Mouse (Mus musculus) adrenal gland, postnatal 14 days (tissue): ENCODE results near the gene Bola1. TPM values are rescaled to one million over a fixed set of nuclear protein-coding genes. Genes with fewer than 3 reads are reported as not detected.

Source experiments
- DNase-seq: peaks from one replicate; pipeline ENCODE4 v3.0.0; 2021; ENCODE audit warnings: mixed read lengths
- microRNA-seq, 2 experiments: library from miRNA; unstranded; fragments of <30 nt; microRNA quantifications; one replicate each; pipeline ENCODE4 v1.2.0; 2021
- total RNA-seq: library from RNA; stranded (reverse); gene quantifications from 2 replicates; pipeline ENCODE4 v1.2.3, GENCODE M21; 2021

Bola1 gene
- total RNA-seq, 1 experiment from 2014 or later = 33.2 TPM

- DNase-seq = no peak
These were observed 67.7 kb downstream of the Bola1 start for GRCm38 (mm10) chr3:96151836-96152235.

- DNase-seq = peak; percentile 62
These were observed 71.6 kb downstream of the Bola1 start for GRCm38 (mm10) chr3:96147950-96148349.

Small RNAs within 50 kb of the gene (microRNA-seq; reads per million reads assigned to microRNA genes)
- gene Gm44492 = 0 reads per million in 2 experiments
- gene Gm47311 = 0 reads per million in 2 experiments
- 0 reads per million in 2 experiments for gene Gm47313

Other genes starting within 250 kb of the Bola1 start
- 29.4 and 47.2 TPM in 2 replicates for gene Plekho1, start 223.7 kb downstream of the Bola1 start, total RNA-seq
- 27.0 and 31.1 TPM in 2 replicates for gene Vps45, start 161.2 kb downstream of the Bola1 start, total RNA-seq
- 31.8 and 40.8 TPM in 2 replicates for gene Otud7b, start 115.2 kb downstream of the Bola1 start, total RNA-seq
- gene Mtmr11, start 57.7 kb downstream of the Bola1 start, total RNA-seq = 9.3 and 15.6 TPM in 2 replicates
- gene Sf3b4, start 47.4 kb downstream of the Bola1 start, total RNA-seq = 52.0 and 57.5 TPM in 2 replicates
- gene Sv2a, start 38.6 kb downstream of the Bola1 start, total RNA-seq = 9.0 and 10.4 TPM in 2 replicates
- 14.3 and 17.6 TPM in 2 replicates for gene Hist2h2ab, start 156 bp upstream of the Bola1 start, total RNA-seq
- 128 and 146 TPM in 2 replicates for gene Hist2h2ac, start 1.2 kb upstream of the Bola1 start, total RNA-seq
- 9.0 and 12.3 TPM in 2 replicates for gene Hist2h2be, start 1.4 kb upstream of the Bola1 start, total RNA-seq
- 93.4 and 148 TPM in 2 replicates for gene Hist2h3c2, start 19.4 kb upstream of the Bola1 start, total RNA-seq
- 733 and 750 TPM in 2 replicates for gene Hist2h2aa2, start 20.6 kb upstream of the Bola1 start, total RNA-seq
- 53.5 and 61.0 TPM in 2 replicates for gene Hist2h2aa1, start 25.8 kb upstream of the Bola1 start, total RNA-seq
- 3.1 and 3.8 TPM in 2 replicates for gene Hist2h3c1, start 27.0 kb upstream of the Bola1 start, total RNA-seq
- gene Hist2h4, start 43.6 kb upstream of the Bola1 start, total RNA-seq = 54.1 and 56.9 TPM in 2 replicates
- gene Hist2h3b, start 48.9 kb upstream of the Bola1 start, total RNA-seq = 357 and 406 TPM in 2 replicates
- gene Hist2h2bb, start 50.0 kb upstream of the Bola1 start, total RNA-seq = 370 and 432 TPM in 2 replicates
- gene Fcgr1, start 74.3 kb upstream of the Bola1 start, total RNA-seq = 0.56 and 1.3 TPM in 2 replicates
- gene BC107364, start 232.6 kb upstream of the Bola1 start, total RNA-seq = not detected in 2 replicates